Mouse (Mus musculus) hindbrain, postnatal 0 days (tissue): ENCODE results near the gene Gm17304. TPM values are rescaled to one million over a fixed set of nuclear protein-coding genes. Genes with fewer than 3 reads are reported as not detected.

Experiments used
- ATAC-seq: fragments of 200-750 bp; cut with Nextera tagmentation; 2 replicates; pipeline ENCODE4 v1.8.0; 2017; ENCODE audit warnings: mild to moderate bottlenecking, moderate TSS enrichment, moderate library complexity
- DNase-seq: peaks from one replicate; pipeline ENCODE4 v3.0.0-alpha.2; 2015; ENCODE audit warnings: low spot score
- H3K27ac ChIP-seq: fragments of 300-500 bp; sonication (generic); 2 replicates; pipeline ENCODE4 v1.5.1; 2014; ENCODE audit warnings: mild to moderate bottlenecking
- H3K27me3 ChIP-seq: fragments of 300-500 bp; sonication (generic); 2 replicates; pipeline ENCODE4 v1.6.1; 2014; ENCODE audit warnings: low read length, mixed read lengths; ENCODE audit not compliant: insufficient read depth
- H3K36me3 ChIP-seq: fragments of 300-500 bp; sonication (generic); 2 replicates; pipeline ENCODE4 v1.6.1; 2014; ENCODE audit warnings: low read length, mixed read lengths; ENCODE audit not compliant: insufficient read depth
- H3K4me1 ChIP-seq: fragments of 300-500 bp; sonication (generic); 2 replicates; pipeline ENCODE4 v1.6.1; 2014; ENCODE audit warnings: antibody characterized with exemption, low read length, mixed read lengths; ENCODE audit not compliant: insufficient read depth
- H3K4me2 ChIP-seq: fragments of 300-500 bp; sonication (generic); 2 replicates; pipeline ENCODE4 v1.6.1; 2014; ENCODE audit warnings: low read depth, mild to moderate bottlenecking, low read length, moderate library complexity, mixed read lengths
- H3K4me3 ChIP-seq: fragments of 300-500 bp; sonication (generic); 2 replicates; pipeline ENCODE4 v1.5.1; 2014; ENCODE audit warnings: low read length
- H3K9ac ChIP-seq: fragments of 300-500 bp; sonication (generic); replicated peaks from 2 replicates; pipeline ENCODE4 v1.6.1; 2014; ENCODE audit warnings: mild to moderate bottlenecking, low read length, moderate library complexity, mixed read lengths
- H3K9me3 ChIP-seq: fragments of 300-500 bp; sonication (generic); 2 replicates; pipeline ENCODE4 v1.6.1; 2016; ENCODE audit warnings: low read length, mixed read lengths
- CTCF ChIP-seq: IDR thresholded peaks from 2 replicates; pipeline ENCODE4 v1.5.1; 2016; ENCODE audit warnings: antibody characterized with exemption, control low read depth, low read depth
- WGBS: fragments of 180-500 bp; shearing (Covaris S2); extraction: QIAGEN DNeasy Blood & Tissue Kit; methylation state at CpG from one replicate; pipeline ENCODE4 v1.1.7; 2014; 5-methylcytosine and 5-hydroxymethylcytosine counted together
- polyA plus RNA-seq: library from polyadenylated mRNA; unstranded; fragments of >200 nt; fragmentation: Nextera tagmentation; extraction: Ambion mirVana; gene quantifications from 2 replicates; pipeline ENCODE4 v1.2.1, GENCODE M21; 2015
- total RNA-seq: library from RNA; depleted of rRNA; stranded (reverse); fragments of >200 nt; gene quantifications from 2 replicates; pipeline ENCODE4 v1.2.3, GENCODE M21; 2014

Gm17304 gene
- total and polyA plus RNA-seq, 2 experiments from 2014 or later = not detected

DNA sequence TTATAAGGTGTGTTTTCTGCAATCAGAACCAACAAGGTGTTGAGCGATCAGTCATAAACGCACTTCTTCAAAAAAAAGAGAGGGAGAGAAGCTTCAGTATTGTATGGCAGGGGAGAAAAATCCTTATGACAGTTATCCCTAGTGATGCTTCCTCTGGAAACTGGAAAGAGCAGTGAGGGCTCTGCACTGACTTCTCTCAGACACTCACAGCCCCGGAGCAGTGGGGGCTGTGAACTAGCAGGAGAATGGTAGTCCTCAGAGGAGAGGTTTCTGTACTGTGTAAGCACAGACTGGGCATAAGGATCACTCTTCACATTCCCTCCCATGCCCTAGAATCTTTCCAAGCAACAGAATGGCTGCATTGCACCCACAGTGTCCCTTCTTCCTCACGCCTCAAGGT, 33.8 kb upstream of the Gm17304 start:
- DNase-seq = no peak
- no peak for TF ChIP-seq CTCF
- peak; percentile 15; the same call in 1 of the 2 replicates for ATAC-seq
- no peak overlapping the region for H3K27ac ChIP-seq
- H3K36me3 ChIP-seq = no peaks in the 10 kb centered on the region
- WGBS = 28% methylated on average over 4 of the region's 4 CpGs
- H3K27me3 ChIP-seq = 0 out of 2 replicates have a peak, but pooled peaks cover 9% of the 10 kb centered on the region
- H3K4me2 ChIP-seq = peak overlapping the region; percentile 99
- H3K4me3 ChIP-seq = peak overlapping the region; percentile 59
- H3K9ac ChIP-seq = peak overlapping the region; percentile 55; the same call in 1 of the 2 replicates
- H3K4me1 ChIP-seq = no peaks in the 10 kb centered on the region
- H3K9me3 ChIP-seq = no peaks in the 10 kb centered on the region

DNA sequence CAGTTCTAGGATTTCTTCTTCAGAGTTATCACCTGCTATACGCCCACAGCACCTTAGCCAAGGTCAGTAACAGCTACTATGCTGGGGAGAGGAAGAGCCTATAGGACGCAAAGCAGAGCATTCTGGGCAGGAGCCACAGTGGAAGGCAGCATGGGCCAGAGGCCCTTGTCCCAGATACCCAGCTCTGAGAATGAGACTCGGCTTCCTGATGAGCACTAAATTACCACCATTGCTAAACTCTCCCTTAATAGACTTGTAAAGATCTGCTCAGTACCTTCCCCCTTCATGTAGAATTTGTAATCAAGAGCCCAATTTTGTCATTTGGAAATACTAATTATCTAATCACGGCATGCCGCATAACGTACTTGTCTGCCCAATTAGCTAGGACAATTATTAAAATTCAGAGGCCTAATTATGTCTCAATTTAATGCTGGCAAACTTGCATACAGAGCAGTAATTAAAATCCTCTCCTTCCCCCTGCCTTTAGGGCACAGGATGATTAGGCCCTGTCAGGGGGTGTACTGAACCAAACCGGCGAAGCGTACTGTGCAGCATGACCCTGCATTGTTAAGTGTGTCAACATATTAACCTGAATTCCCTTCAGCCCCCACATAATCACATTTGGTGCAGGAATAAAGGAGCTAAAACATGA, 31.5 kb upstream of the Gm17304 start:
- Histone ChIP-seq H3K4me3 (no peak overlapping the region), H3K27ac (no peak overlapping the region), H3K36me3 (no peaks in the 10 kb centered on the region), H3K27me3 (0 out of 2 replicates have a peak, but pooled peaks cover 7% of the 10 kb centered on the region), H3K9me3 (no peaks in the 10 kb centered on the region), H3K4me2 (no peak overlapping the region), H3K9ac (no peak overlapping the region), H3K4me1 (no peaks in the 10 kb centered on the region)
- TF ChIP-seq CTCF = no peak
- 48% methylated on average over 9 of the region's 9 CpGs for WGBS
- DNase-seq (peak; percentile 17), ATAC-seq (no peak)

DNA sequence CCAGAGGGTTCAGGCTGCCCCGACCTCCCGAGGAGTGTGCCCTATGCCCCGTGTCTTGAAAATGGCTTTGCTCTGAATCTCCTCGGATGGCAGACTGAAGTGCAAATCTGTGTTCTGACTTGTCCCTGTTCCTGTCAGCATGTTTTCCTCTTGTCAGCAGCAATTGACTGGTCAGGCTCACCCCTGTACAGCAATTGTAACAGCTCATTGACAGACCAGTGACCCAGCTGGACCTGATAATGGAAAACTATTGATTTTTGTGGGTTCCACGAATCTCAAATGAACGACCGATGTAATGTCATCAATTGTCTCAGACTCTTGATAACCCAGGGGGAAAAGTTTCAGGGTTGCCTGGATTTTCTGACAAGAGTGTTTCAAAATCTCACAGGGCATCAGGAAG, 28.0 kb upstream of the Gm17304 start:
- no peak for ATAC-seq
- no peak for TF ChIP-seq CTCF
- H3K27me3 ChIP-seq = no peaks in the 10 kb centered on the region
- no peaks in the 10 kb centered on the region for H3K36me3 ChIP-seq
- 83% methylated on average over 7 of the region's 7 CpGs for WGBS
- no peak overlapping the region for H3K4me3 ChIP-seq
- H3K4me1 ChIP-seq = no peaks in the 10 kb centered on the region
- no peak overlapping the region for H3K9ac ChIP-seq
- H3K4me2 ChIP-seq = no peak overlapping the region
- no peak overlapping the region for H3K27ac ChIP-seq
- H3K9me3 ChIP-seq = no peaks in the 10 kb centered on the region
- DNase-seq = no peak

DNA sequence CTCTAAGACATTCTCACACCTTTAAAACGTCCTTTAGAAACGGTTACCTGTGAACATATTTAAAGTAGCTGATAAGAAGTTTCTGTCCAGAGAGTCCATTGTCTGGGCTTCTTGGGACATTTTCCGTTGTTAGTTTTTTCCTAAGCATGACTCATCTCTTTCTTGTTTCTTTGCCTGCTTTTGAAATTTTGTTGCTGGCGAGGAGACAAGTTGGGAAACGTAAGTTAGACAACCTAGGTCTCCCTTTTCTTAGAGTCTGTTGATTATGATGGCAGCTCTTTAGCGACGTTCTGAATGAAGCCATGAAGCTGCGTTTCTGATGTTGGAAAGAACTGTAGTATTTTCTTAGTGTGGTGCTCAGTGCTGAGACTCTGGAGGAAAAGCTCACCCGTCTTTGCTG, 19.9 kb upstream of the Gm17304 start:
- H3K4me2 ChIP-seq = no peak overlapping the region
- H3K9me3 ChIP-seq = no peaks in the 10 kb centered on the region
- H3K9ac ChIP-seq = no peak overlapping the region
- 94% methylated on average over 9 of the region's 9 CpGs for whole genome bisulfite sequencing
- DNase-seq (no peak), ATAC-seq (no peak)
- H3K36me3 ChIP-seq = no peaks in the 10 kb centered on the region; the same call in 1 of the 2 replicates
- no peaks in the 10 kb centered on the region for H3K4me1 ChIP-seq
- H3K4me3 ChIP-seq = no peak overlapping the region
- no peak overlapping the region for H3K27ac ChIP-seq
- no peak for TF ChIP-seq CTCF
- no peaks in the 10 kb centered on the region for H3K27me3 ChIP-seq

DNA sequence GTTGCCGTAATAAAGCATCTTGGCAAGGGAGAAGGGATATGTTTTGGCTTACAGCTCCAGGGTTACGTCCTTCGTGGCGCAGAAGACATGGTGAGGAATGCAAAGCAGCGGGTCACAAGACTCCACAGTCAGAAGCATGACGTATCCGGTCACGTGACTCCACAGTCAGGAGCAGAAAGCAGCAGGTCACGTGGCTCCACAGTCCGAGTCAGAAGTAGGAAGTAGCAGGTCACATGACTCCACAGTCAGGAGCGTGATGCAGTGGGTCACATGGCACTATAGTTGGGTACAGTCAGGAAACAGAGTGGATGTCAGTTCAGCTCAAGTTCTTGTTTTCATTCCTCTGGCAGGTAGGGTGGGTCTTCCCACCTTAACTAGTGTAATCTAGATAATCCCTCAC, 19.2 kb upstream of the Gm17304 start:
- no peak for TF ChIP-seq CTCF
- H3K4me2 ChIP-seq = no peak overlapping the region
- H3K27ac ChIP-seq = no peak overlapping the region
- DNase-seq = no peak
- 94% methylated on average over 11 of the region's 11 CpGs for WGBS
- H3K36me3 ChIP-seq = no peaks in the 10 kb centered on the region; the same call in 1 of the 2 replicates
- H3K4me1 ChIP-seq = no peaks in the 10 kb centered on the region
- H3K27me3 ChIP-seq = no peaks in the 10 kb centered on the region
- H3K9me3 ChIP-seq = no peaks in the 10 kb centered on the region
- no peak for ATAC-seq
- H3K4me3 ChIP-seq = no peak overlapping the region
- no peak overlapping the region for H3K9ac ChIP-seq

DNA sequence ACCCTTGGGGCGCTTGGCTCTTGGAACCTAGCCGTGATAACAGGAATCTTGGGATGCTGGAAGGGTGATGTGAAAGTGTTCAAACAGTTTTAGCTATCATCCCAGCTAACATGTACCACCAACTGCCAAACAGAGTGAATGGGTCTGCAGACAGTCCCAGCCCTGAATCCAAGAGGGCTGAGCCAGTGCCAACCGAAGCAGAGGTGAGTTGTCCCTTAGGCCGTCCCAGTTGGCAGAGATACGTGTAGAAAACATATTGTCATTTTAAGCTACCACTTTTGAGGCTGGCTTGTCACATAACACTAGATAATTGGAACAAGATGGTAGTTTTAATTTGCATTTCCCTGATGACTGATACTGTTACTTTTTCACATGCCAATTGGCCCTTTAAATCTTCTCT, 18.2 kb upstream of the Gm17304 start:
- Histone ChIP-seq H3K4me1 (no peaks in the 10 kb centered on the region), H3K4me2 (no peak overlapping the region), H3K27me3 (no peaks in the 10 kb centered on the region), H3K36me3 (no peaks in the 10 kb centered on the region; the same call in 1 of the 2 replicates), H3K27ac (no peak overlapping the region), H3K4me3 (no peak overlapping the region), H3K9me3 (no peaks in the 10 kb centered on the region), H3K9ac (no peak overlapping the region)
- WGBS = 77% methylated on average over 5 of the region's 5 CpGs
- no peak for DNase-seq
- TF ChIP-seq CTCF = no peak
- ATAC-seq = no peak

DNA sequence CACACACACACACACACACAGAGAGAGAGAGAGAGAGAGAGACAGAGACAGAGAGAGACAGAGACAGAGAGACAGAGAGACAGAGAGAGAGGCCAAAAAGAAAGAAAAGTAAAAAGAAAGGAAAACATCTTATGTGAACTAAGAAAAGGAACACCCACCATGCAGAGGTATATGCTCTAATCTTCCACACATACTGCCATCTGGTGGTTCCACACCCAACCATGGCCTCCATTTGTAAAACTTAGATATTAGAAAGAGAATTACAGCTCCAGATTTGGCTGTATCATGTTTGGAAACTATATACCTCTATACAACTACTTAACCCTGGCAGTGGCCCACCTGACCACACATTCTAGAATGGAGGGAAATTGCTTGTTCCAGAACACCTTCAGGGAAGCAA, 14.5 kb upstream of the Gm17304 start:
- Histone ChIP-seq H3K9me3 (no peaks in the 10 kb centered on the region), H3K36me3 (no peaks in the 10 kb centered on the region; the same call in 1 of the 2 replicates), H3K4me1 (no peaks in the 10 kb centered on the region), H3K27ac (no peak overlapping the region), H3K4me2 (no peak overlapping the region), H3K9ac (no peak overlapping the region), H3K4me3 (no peak overlapping the region), H3K27me3 (no peaks in the 10 kb centered on the region)
- DNase-seq (peak; percentile 9), ATAC-seq (no peak)
- peak; percentile 48 for TF ChIP-seq CTCF
